Comparison of ENCODE assay signal across 16 mouse cellular contexts in genomic region chr17:67134235-67134634, GRCm38 (mm10).
DNase-seq lines count a peak whose midpoint lies in the region; ATAC-seq and TF ChIP-seq lines count a peak whose summit lies in the region.
"Had no signal": no experiment of that assay in that cellular context is flagged by ENCODE, and none has a peak within 500 bp of the region (broad histone marks: within the 10 kb centered on the region; RNA-seq: fewer than 3 reads in every experiment).

No protein-coding gene starts in this region.

- H3K9ac ChIP-seq in heart, embryonic 12.5 days, result no peak overlapping the region
- no peak overlapping the region for H3K9ac ChIP-seq in liver, postnatal 0 days (replicated peaks)
- H3K9ac ChIP-seq in liver, embryonic 12.5 days, result no peak overlapping the region
- H3K9ac ChIP-seq: embryonic facial prominence, embryonic 15.5 days; forebrain, embryonic 13.5 days; lung, embryonic 15.5 days; neural tube, embryonic 12.5 days had no signal

- no peak for ATAC-seq in heart, embryonic 12.5 days (ENCODE audit: insufficient number of reproducible peaks, low FRiP score)
- peak; percentile 41 for ATAC-seq in liver, postnatal 0 days
- ATAC-seq in liver, embryonic 12.5 days, result no peak
- ATAC-seq in erythroblast, adult 5-6 weeks (replicated peaks; ENCODE audit: low FRiP score, poor library complexity, severe bottlenecking), result no peak
- ATAC-seq: activated CD4-positive, CD25-positive, alpha-beta regulatory T cell, adult 4 months; Patski had no signal

- H3K4me1 ChIP-seq in heart, embryonic 12.5 days (replicated peaks), result peaks cover 52% of the 10 kb centered on the region
- H3K4me1 ChIP-seq in liver, postnatal 0 days (ENCODE audit: insufficient read depth), result no peaks in the 10 kb centered on the region; the same call in 1 of the 2 replicates
- H3K4me1 ChIP-seq in liver, embryonic 12.5 days, result 0 out of 2 replicates have a peak, but pooled peaks cover 3% of the 10 kb centered on the region
- H3K4me1 ChIP-seq in embryonic facial prominence, embryonic 10.5 days, result peaks cover 16% of the 10 kb centered on the region

- no peak overlapping the region for H3K4me3 ChIP-seq in heart, embryonic 12.5 days
- no peak overlapping the region for H3K4me3 ChIP-seq in liver, postnatal 0 days (ENCODE audit: low read depth, low read length)
- H3K4me3 ChIP-seq in liver, embryonic 12.5 days, result no peak overlapping the region
- no peak overlapping the region for H3K4me3 ChIP-seq in embryonic facial prominence, embryonic 10.5 days
- H3K4me3 ChIP-seq: embryonic facial prominence, embryonic 15.5 days; forebrain, embryonic 13.5 days; lung, embryonic 15.5 days; neural tube, embryonic 12.5 days had no signal

- WGBS in heart, embryonic 12.5 days, result 86% methylated on average over 4 of the region's 4 CpGs
- 74% methylated on average over 4 of the region's 4 CpGs for WGBS in liver, postnatal 0 days (ENCODE audit: insufficient replicate concordance)
- WGBS in liver, embryonic 12.5 days (ENCODE audit: insufficient replicate concordance), result 65% methylated on average over 4 of the region's 4 CpGs
- 88% methylated on average over 4 of the region's 4 CpGs for WGBS in embryonic facial prominence, embryonic 10.5 days

- no peaks in the 10 kb centered on the region for H3K36me3 ChIP-seq in heart, embryonic 12.5 days
- no peaks in the 10 kb centered on the region for H3K36me3 ChIP-seq in liver, postnatal 0 days (replicated peaks; ENCODE audit: insufficient read depth, low read length)
- H3K36me3 ChIP-seq in liver, embryonic 12.5 days, result no peaks in the 10 kb centered on the region
- H3K36me3 ChIP-seq in embryonic facial prominence, embryonic 10.5 days (replicated peaks), result no peaks in the 10 kb centered on the region
- H3K36me3 ChIP-seq: embryonic facial prominence, embryonic 15.5 days; lung, embryonic 15.5 days; neural tube, embryonic 12.5 days had no signal

- TF ChIP-seq CTCF in liver, postnatal 0 days (IDR thresholded peaks at IDR 0.05; ENCODE audit: low read depth), result no peak

- H3K27me3 ChIP-seq in heart, embryonic 12.5 days (replicated peaks), result no peaks in the 10 kb centered on the region
- H3K27me3 ChIP-seq in liver, postnatal 0 days (ENCODE audit: insufficient read depth, low read length), result no peaks in the 10 kb centered on the region
- no peaks in the 10 kb centered on the region for H3K27me3 ChIP-seq in liver, embryonic 12.5 days (replicated peaks)
- H3K27me3 ChIP-seq in embryonic facial prominence, embryonic 10.5 days (replicated peaks; ENCODE audit: low read depth, poor library complexity, severe bottlenecking), result no peaks in the 10 kb centered on the region
- H3K27me3 ChIP-seq: embryonic facial prominence, embryonic 15.5 days; forebrain, embryonic 13.5 days; lung, embryonic 15.5 days; neural tube, embryonic 12.5 days; Patski had no signal

- DNase-seq in heart, adult 8-10 months (ENCODE audit: low spot score), result no peak
- DNase-seq in liver, postnatal 0 days, result no peak
- DNase-seq in adipocyte (ENCODE audit: low spot score), result peak; percentile 3
- DNase-seq in embryonic facial prominence, embryonic 10.5 days (ENCODE audit: low spot score), result no peak
- DNase-seq: cerebellum, postnatal 10 days; gastrocnemius, postnatal 25 days; thymus, postnatal 25 days had no signal

- H3K9me3 ChIP-seq in heart, embryonic 12.5 days (replicated peaks), result no peaks in the 10 kb centered on the region
- no peaks in the 10 kb centered on the region for H3K9me3 ChIP-seq in liver, postnatal 0 days (ENCODE audit: low read length)
- no peaks in the 10 kb centered on the region for H3K9me3 ChIP-seq in liver, embryonic 12.5 days (replicated peaks)
- no peaks in the 10 kb centered on the region for H3K9me3 ChIP-seq in embryonic facial prominence, embryonic 10.5 days
- H3K9me3 ChIP-seq: embryonic facial prominence, embryonic 15.5 days; forebrain, embryonic 13.5 days; lung, embryonic 15.5 days; neural tube, embryonic 12.5 days had no signal

- no peak overlapping the region for H3K4me2 ChIP-seq in heart, embryonic 12.5 days
- H3K4me2 ChIP-seq in liver, postnatal 0 days (ENCODE audit: low read depth, low read length), result no peak overlapping the region
- H3K4me2 ChIP-seq in liver, embryonic 12.5 days, result no peak overlapping the region
- H3K4me2 ChIP-seq: embryonic facial prominence, embryonic 15.5 days; forebrain, embryonic 13.5 days; neural tube, embryonic 12.5 days had no signal

- TF ChIP-seq EP300 in liver, postnatal 0 days (IDR thresholded peaks at IDR 0.05; ENCODE audit: low read depth), result no peak

- peak overlapping the region; percentile 24 for H3K27ac ChIP-seq in heart, embryonic 12.5 days (ENCODE audit: poor library complexity, severe bottlenecking)
- no peak overlapping the region for H3K27ac ChIP-seq in liver, postnatal 0 days (ENCODE audit: low read depth)
- H3K27ac ChIP-seq in liver, embryonic 12.5 days, result no peak overlapping the region
- H3K27ac ChIP-seq in embryonic facial prominence, embryonic 10.5 days (replicated peaks), result 0 out of 2 replicates have a peak overlapping the region, but pooled peaks have one; percentile 40
- H3K27ac ChIP-seq: embryonic facial prominence, embryonic 15.5 days; forebrain, embryonic 13.5 days; neural tube, embryonic 12.5 days had no signal

Comparison
In these comparisons a context has a peak if more than half of its experiments do, and no peak if none do; other contexts are left out.
1. H3K27ac ChIP-seq: peak in heart, embryonic 12.5 days (single experiment) and embryonic facial prominence, embryonic 10.5 days (single experiment); none in liver, postnatal 0 days (single experiment) and liver, embryonic 12.5 days (single experiment).